Comparison of ENCODE assay signal across 8 mouse cellular contexts in genomic region chr7:132898234-132898633, GRCm38 (mm10). TPM values are rescaled to one million over a fixed set of nuclear protein-coding genes. Genes with fewer than 3 reads are reported as not detected.
A peak's percentile ranks its signal among the peaks of the same experiment; 100 is the strongest.
DNase-seq lines count a peak whose midpoint lies in the region; ATAC-seq and TF ChIP-seq lines count a peak whose summit lies in the region.

No protein-coding gene starts in this region.

- peak; percentile 16 for DNase-seq in hindbrain, postnatal 0 days (ENCODE audit: low spot score)
- no peak for DNase-seq in hindbrain, embryonic 10.5 days (ENCODE audit: low spot score)
- peak; percentile 33 for DNase-seq in c-Kit-positive CD71-positive TER-119-negative erythroid progenitor cells, embryonic 14.5 days (ENCODE audit: low read depth)
- DNase-seq in retina, embryonic 14.5 days (ENCODE audit: low spot score): peak; percentile 42
- no peak for DNase-seq in right cerebral cortex, postnatal 10 days (ENCODE audit: low spot score in 2 of 2)
- no peak for DNase-seq in urinary bladder, postnatal 36 days (ENCODE audit: low spot score in 2 of 2)

- no peak for TF ChIP-seq EP300 in ES-Bruce4 (IDR thresholded peaks at IDR 0.05; ENCODE audit: insufficient read depth, low read depth, low read length)

- H3K27me3 ChIP-seq in hindbrain, postnatal 0 days (ENCODE audit: insufficient read depth, low read length): no peaks in the 10 kb centered on the region
- H3K27me3 ChIP-seq in hindbrain, embryonic 10.5 days (ENCODE audit: insufficient read depth, poor library complexity, severe bottlenecking): no peaks in the 10 kb centered on the region
- H3K27me3 ChIP-seq in ES-Bruce4 (ENCODE audit: control insufficient read depth, insufficient read depth, low read length, poor library complexity, severe bottlenecking): no peaks in the 10 kb centered on the region
- no peaks in the 10 kb centered on the region for H3K27me3 ChIP-seq in midbrain, embryonic 15.5 days (replicated peaks)

- H3K4me3 ChIP-seq in hindbrain, postnatal 0 days (ENCODE audit: low read length): no peak overlapping the region
- H3K4me3 ChIP-seq in hindbrain, embryonic 10.5 days: no peak overlapping the region
- no peak overlapping the region for H3K4me3 ChIP-seq in ES-Bruce4 (ENCODE audit: low read depth, low read length)
- no peak overlapping the region for H3K4me3 ChIP-seq in midbrain, embryonic 15.5 days

- no peak for TF ChIP-seq POLR2A in ES-Bruce4 (IDR thresholded peaks at IDR 0.05; ENCODE audit: insufficient read depth, low read length)

- no peak overlapping the region for H3K9ac ChIP-seq in hindbrain, postnatal 0 days (replicated peaks; ENCODE audit: low read length)
- H3K9ac ChIP-seq in ES-Bruce4 (ENCODE audit: low read depth, poor library complexity, severe bottlenecking): no peak overlapping the region
- no peak overlapping the region for H3K9ac ChIP-seq in midbrain, embryonic 15.5 days

- peak; percentile 60 for TF ChIP-seq CTCF in hindbrain, postnatal 0 days (IDR thresholded peaks at IDR 0.05; ENCODE audit: low read depth)
- TF ChIP-seq CTCF in ES-Bruce4 (IDR thresholded peaks at IDR 0.05; ENCODE audit: low read depth, low read length): peak; percentile 55

- no peak overlapping the region for H3K4me2 ChIP-seq in hindbrain, postnatal 0 days (ENCODE audit: low read depth, low read length)
- H3K4me2 ChIP-seq in midbrain, embryonic 15.5 days: no peak overlapping the region

- H3K4me1 ChIP-seq in hindbrain, postnatal 0 days (ENCODE audit: insufficient read depth, low read length): no peaks in the 10 kb centered on the region
- no peaks in the 10 kb centered on the region for H3K4me1 ChIP-seq in hindbrain, embryonic 10.5 days (replicated peaks)
- H3K4me1 ChIP-seq in ES-Bruce4 (ENCODE audit: control insufficient read depth, insufficient read depth, low read length): peaks cover 2% of the 10 kb centered on the region
- no peaks in the 10 kb centered on the region for H3K4me1 ChIP-seq in midbrain, embryonic 15.5 days

- H3K27ac ChIP-seq in hindbrain, postnatal 0 days: no peak overlapping the region
- no peak overlapping the region for H3K27ac ChIP-seq in hindbrain, embryonic 10.5 days
- H3K27ac ChIP-seq in ES-Bruce4 (ENCODE audit: insufficient read depth, low read length): no peak overlapping the region
- no peak overlapping the region for H3K27ac ChIP-seq in midbrain, embryonic 15.5 days

- WGBS in hindbrain, postnatal 0 days: 88% methylated on average over 2 of the region's 2 CpGs
- WGBS in hindbrain, embryonic 10.5 days: 91% methylated on average over 2 of the region's 2 CpGs
- 93% methylated on average over 2 of the region's 2 CpGs for WGBS in midbrain, embryonic 15.5 days

- no peaks in the 10 kb centered on the region for H3K9me3 ChIP-seq in hindbrain, postnatal 0 days (ENCODE audit: low read length)
- no peaks in the 10 kb centered on the region for H3K9me3 ChIP-seq in hindbrain, embryonic 10.5 days
- no peaks in the 10 kb centered on the region for H3K9me3 ChIP-seq in ES-Bruce4 (replicated peaks; ENCODE audit: control insufficient read depth, insufficient read depth, low read length, poor library complexity, severe bottlenecking)
- H3K9me3 ChIP-seq in midbrain, embryonic 15.5 days: no peaks in the 10 kb centered on the region

- ATAC-seq in hindbrain, postnatal 0 days: no peak
- ATAC-seq in midbrain, embryonic 15.5 days (replicated peaks): no peak

- H3K36me3 ChIP-seq in hindbrain, postnatal 0 days (ENCODE audit: insufficient read depth, low read length): no peaks in the 10 kb centered on the region
- no peaks in the 10 kb centered on the region for H3K36me3 ChIP-seq in hindbrain, embryonic 10.5 days
- H3K36me3 ChIP-seq in ES-Bruce4 (ENCODE audit: control insufficient read depth, insufficient read depth, low read length, poor library complexity, severe bottlenecking): no peaks in the 10 kb centered on the region
- H3K36me3 ChIP-seq in midbrain, embryonic 15.5 days (replicated peaks): no peaks in the 10 kb centered on the region

RNA-seq across cellular contexts. Expression of gene Zranb1, which starts 32.7 kb away (rescaled TPM):
- total RNA-seq in hindbrain, postnatal 0 days (2014; rRNA removed): 40.1 and 42.7 TPM in 2 replicates
- polyA plus RNA-seq in hindbrain, postnatal 0 days (2015; fragmentation: Nextera tagmentation; extraction: Ambion mirVana): 22.7 and 24.0 TPM in 2 replicates
- 9.1 and 9.2 TPM in 2 replicates for polyA plus RNA-seq in hindbrain, embryonic 10.5 days (2016; fragmentation: Nextera tagmentation; extraction: Ambion mirVana)
- polyA plus RNA-seq in ES-Bruce4 (2011; ENCODE audit: insufficient read depth, insufficient read length, low read depth, missing spikeins): 28.9 and 29.9 TPM in 2 replicates
- polyA plus RNA-seq in midbrain, embryonic 15.5 days (2015; fragmentation: Nextera tagmentation; extraction: Ambion mirVana): 24.3 and 24.9 TPM in 2 replicates

RNA-seq across cellular contexts. Expression of gene Abraxas2, which starts 39.2 kb away (rescaled TPM):
- total RNA-seq in hindbrain, postnatal 0 days (2014; rRNA removed): 22.2 and 23.6 TPM in 2 replicates
- polyA plus RNA-seq in hindbrain, postnatal 0 days (2015; fragmentation: Nextera tagmentation; extraction: Ambion mirVana): 33.1 and 36.4 TPM in 2 replicates
- polyA plus RNA-seq in hindbrain, embryonic 10.5 days (2016; fragmentation: Nextera tagmentation; extraction: Ambion mirVana): 30.7 and 35.5 TPM in 2 replicates
- polyA plus RNA-seq in ES-Bruce4 (2011; ENCODE audit: insufficient read depth, insufficient read length, low read depth, missing spikeins): 43.4 and 44.7 TPM in 2 replicates
- polyA plus RNA-seq in midbrain, embryonic 15.5 days (2015; fragmentation: Nextera tagmentation; extraction: Ambion mirVana): 36.1 and 38.7 TPM in 2 replicates

RNA-seq across cellular contexts. Expression of gene Eef1akmt2, which starts 45.8 kb away (rescaled TPM):
- 22.5 and 34.0 TPM in 2 replicates for total RNA-seq in hindbrain, postnatal 0 days (2014; rRNA removed)
- 76.7 and 78.2 TPM in 2 replicates for polyA plus RNA-seq in hindbrain, postnatal 0 days (2015; fragmentation: Nextera tagmentation; extraction: Ambion mirVana)
- polyA plus RNA-seq in hindbrain, embryonic 10.5 days (2016; fragmentation: Nextera tagmentation; extraction: Ambion mirVana): 76.6 and 80.1 TPM in 2 replicates
- 39.4 and 43.0 TPM in 2 replicates for polyA plus RNA-seq in ES-Bruce4 (2011; ENCODE audit: insufficient read depth, insufficient read length, low read depth, missing spikeins)
- 83.9 and 88.1 TPM in 2 replicates for polyA plus RNA-seq in midbrain, embryonic 15.5 days (2015; fragmentation: Nextera tagmentation; extraction: Ambion mirVana)

Comparison
In these comparisons a context has a peak if more than half of its experiments do, and no peak if none do; other contexts are left out.
1. DNase-seq: peak in hindbrain, postnatal 0 days (single experiment), c-Kit-positive CD71-positive TER-119-negative erythroid progenitor cells, embryonic 14.5 days (single experiment) and retina, embryonic 14.5 days (single experiment); none in hindbrain, embryonic 10.5 days (single experiment), right cerebral cortex, postnatal 10 days (0 of 2) and urinary bladder, postnatal 36 days (0 of 2).